Mouse (Mus musculus) thymus, adult 2 months (tissue): ENCODE data around the gene Fbxl8.

Experiments
- CTCF ChIP-seq: fragments of 200-500 bp; IDR thresholded peaks from 2 replicates; pipeline ENCODE4 v1.5.1; 2012; ENCODE audit warnings: mild to moderate bottlenecking, control low read depth, low read length, moderate library complexity, borderline replicate concordance; ENCODE audit not compliant: control insufficient read depth, poor library complexity, insufficient read depth; ENCODE audit errors: extremely low read depth
- POLR2A ChIP-seq: fragments of 200-500 bp; IDR thresholded peaks from 2 replicates; pipeline ENCODE4 v1.6.1; 2012; ENCODE audit warnings: mild to moderate bottlenecking, low read length, control low read depth, moderate library complexity; ENCODE audit not compliant: control insufficient read depth, poor library complexity, insufficient read depth; ENCODE audit errors: extremely low read depth

- no peak for TF ChIP-seq POLR2A
- no peak for TF ChIP-seq CTCF
These were observed 1.1 kb upstream of the Fbxl8 start for GRCm38 (mm10) chr8:105263244-105263912.
